Mouse (Mus musculus) embryonic facial prominence, embryonic 14.5 days (tissue): ENCODE results near the gene Gnpat. TPM values are rescaled to one million over a fixed set of nuclear protein-coding genes. Genes with fewer than 3 reads are reported as not detected.

Experiments used
- ATAC-seq: fragments of 200-750 bp; cut with Nextera tagmentation; 2 replicates; pipeline ENCODE4 v1.8.0; 2017; ENCODE audit warnings: low read depth, moderate number of reproducible peaks, moderate TSS enrichment
- DNase-seq: peaks from one replicate; pipeline ENCODE4 v3.0.0-alpha.2; 2015; ENCODE audit warnings: low spot score
- H3K27ac ChIP-seq: fragments of 300-500 bp; sonication (generic); replicated peaks from 2 replicates; pipeline ENCODE4 v1.5.1; 2014; ENCODE audit warnings: low read depth, mild to moderate bottlenecking, low read length, moderate library complexity
- H3K27me3 ChIP-seq: fragments of 300-500 bp; sonication (generic); replicated peaks from 2 replicates; pipeline ENCODE4 v1.6.1; 2014; ENCODE audit warnings: low read length; ENCODE audit not compliant: control insufficient read depth, insufficient read depth
- H3K36me3 ChIP-seq: fragments of 300-500 bp; sonication (generic); 2 replicates; pipeline ENCODE4 v1.6.1; 2014; ENCODE audit warnings: low read length, mixed read lengths; ENCODE audit not compliant: control insufficient read depth, insufficient read depth
- H3K4me1 ChIP-seq: fragments of 300-500 bp; sonication (generic); 2 replicates; pipeline ENCODE4 v1.6.1; 2014; ENCODE audit warnings: antibody characterized with exemption, low read length; ENCODE audit not compliant: control insufficient read depth, insufficient read depth
- H3K4me2 ChIP-seq: fragments of 300-500 bp; sonication (generic); 2 replicates; pipeline ENCODE4 v1.6.1; 2014; ENCODE audit warnings: low read depth, mild to moderate bottlenecking, low read length, moderate library complexity, mixed read lengths
- H3K4me3 ChIP-seq: fragments of 300-500 bp; sonication (generic); 2 replicates; pipeline ENCODE4 v1.5.1; 2014; ENCODE audit warnings: low read depth, mild to moderate bottlenecking, low read length
- H3K9ac ChIP-seq: fragments of 300-500 bp; sonication (generic); 2 replicates; pipeline ENCODE4 v1.6.1; 2014; ENCODE audit warnings: low read depth, mild to moderate bottlenecking, low read length, moderate library complexity, mixed read lengths
- H3K9me3 ChIP-seq: fragments of 300-500 bp; sonication (generic); 2 replicates; pipeline ENCODE4 v1.6.1; 2016; ENCODE audit warnings: low read length; ENCODE audit not compliant: control insufficient read depth
- WGBS: fragments of 180-500 bp; shearing (Covaris S2); extraction: QIAGEN DNeasy Blood & Tissue Kit; methylation state at CpG from one replicate; pipeline ENCODE4 v1.1.7; 2014; 5-methylcytosine and 5-hydroxymethylcytosine counted together
- polyA plus RNA-seq: library from polyadenylated mRNA; unstranded; fragments of >200 nt; fragmentation: Nextera tagmentation; extraction: Ambion mirVana; gene quantifications from 2 replicates; pipeline ENCODE4 v1.2.1, GENCODE M21; 2014

Gnpat gene
- 96.4 and 97.8 TPM in 2 replicates for polyA plus RNA-seq

GRCm38 (mm10) chr8:124862321-124863162 is at the start of gene Gnpat, which contains the start of gene 2810004N23Rik:
TSS of gene Gnpat (plus strand) at chr8:124863033.
TSS of gene 2810004N23Rik (minus strand) at chr8:124863120.
- no peaks in the 10 kb centered on the region for H3K9me3 ChIP-seq
- H3K27ac ChIP-seq: peak within 1 kb of the TSS; percentile 91
- peak; percentile 95 for DNase-seq
- no peaks in the 10 kb centered on the region for H3K27me3 ChIP-seq
- under 1% methylated on average over 33 of the region's 55 CpGs for WGBS
- H3K4me1 ChIP-seq: peaks cover 7% of the 10 kb centered on the region; the same call in 1 of the 2 replicates
- peak within 1 kb of the TSS; percentile 62 for H3K4me2 ChIP-seq
- peak within 1 kb of the TSS; percentile 86 for H3K4me3 ChIP-seq
- H3K9ac ChIP-seq: peak within 1 kb of the TSS; percentile 92
- peak; percentile 99 for ATAC-seq
- peaks cover 29% of the 10 kb centered on the region for H3K36me3 ChIP-seq

GRCm38 (mm10) chr8:124813326-124813725 is 49.5 kb upstream of the Gnpat start:
- no peaks in the 10 kb centered on the region for H3K27me3 ChIP-seq
- H3K4me3 ChIP-seq: no peak overlapping the region
- ATAC-seq (no peak), DNase-seq (no peak)
- 92% methylated on average over 4 of the region's 4 CpGs for WGBS
- H3K4me1 ChIP-seq: no peaks in the 10 kb centered on the region
- H3K9ac ChIP-seq: no peak overlapping the region
- H3K9me3 ChIP-seq: peaks cover 4% of the 10 kb centered on the region; the same call in 1 of the 2 replicates
- H3K4me2 ChIP-seq: no peak overlapping the region
- no peaks in the 10 kb centered on the region for H3K36me3 ChIP-seq
- no peak overlapping the region for H3K27ac ChIP-seq

- DNase-seq (no peak), ATAC-seq (no peak)
- no peak overlapping the region for H3K4me3 ChIP-seq
- no peaks in the 10 kb centered on the region for H3K4me1 ChIP-seq
- H3K27me3 ChIP-seq: no peaks in the 10 kb centered on the region
- H3K9me3 ChIP-seq: peaks cover 4% of the 10 kb centered on the region; the same call in 1 of the 2 replicates
- 79% methylated on average over 12 of the region's 12 CpGs for WGBS
- H3K36me3 ChIP-seq: no peaks in the 10 kb centered on the region
- no peak overlapping the region for H3K4me2 ChIP-seq
- H3K9ac ChIP-seq: no peak overlapping the region
- no peak overlapping the region for H3K27ac ChIP-seq
Observed at GRCm38 (mm10) chr8:124815870-124816269, 47.0 kb upstream of the Gnpat start.

- Histone ChIP-seq H3K4me3 (no peak overlapping the region), H3K9me3 (peaks cover 4% of the 10 kb centered on the region; the same call in 1 of the 2 replicates), H3K4me2 (no peak overlapping the region), H3K4me1 (no peaks in the 10 kb centered on the region), H3K27ac (no peak overlapping the region), H3K27me3 (no peaks in the 10 kb centered on the region), H3K36me3 (no peaks in the 10 kb centered on the region), H3K9ac (no peak overlapping the region)
- ATAC-seq (no peak), DNase-seq (no peak)
- WGBS: 92% methylated on average over 11 of the region's 11 CpGs
Observed at GRCm38 (mm10) chr8:124816866-124817265, 46.0 kb upstream of the Gnpat start.

GRCm38 (mm10) chr8:124817361-124817760 is 45.5 kb upstream of the Gnpat start:
- Histone ChIP-seq H3K4me1 (no peaks in the 10 kb centered on the region), H3K27me3 (no peaks in the 10 kb centered on the region), H3K36me3 (no peaks in the 10 kb centered on the region), H3K9me3 (peaks cover 4% of the 10 kb centered on the region; the same call in 1 of the 2 replicates), H3K4me3 (no peak overlapping the region), H3K27ac (no peak overlapping the region), H3K4me2 (no peak overlapping the region), H3K9ac (no peak overlapping the region)
- DNase-seq: no peak
- no peak for ATAC-seq
- 84% methylated on average over 3 of the region's 3 CpGs for WGBS

GRCm38 (mm10) chr8:124819612-124820115 is 43.2 kb upstream of the Gnpat start:
- no peak overlapping the region for H3K4me2 ChIP-seq
- no peak overlapping the region for H3K9ac ChIP-seq
- H3K4me3 ChIP-seq: no peak overlapping the region
- peaks cover 4% of the 10 kb centered on the region; the same call in 1 of the 2 replicates for H3K9me3 ChIP-seq
- 64% methylated on average over 6 of the region's 6 CpGs for WGBS
- no peaks in the 10 kb centered on the region for H3K36me3 ChIP-seq
- H3K27ac ChIP-seq: no peak overlapping the region
- no peaks in the 10 kb centered on the region for H3K4me1 ChIP-seq
- H3K27me3 ChIP-seq: no peaks in the 10 kb centered on the region
- ATAC-seq (no peak), DNase-seq (no peak)

- no peak for ATAC-seq
Observed at GRCm38 (mm10) chr8:124820125-124820524, 42.7 kb upstream of the Gnpat start.

GRCm38 (mm10) chr8:124823497-124823896 is 39.3 kb upstream of the Gnpat start:
- Histone ChIP-seq H3K4me2 (no peak overlapping the region), H3K4me1 (no peaks in the 10 kb centered on the region), H3K4me3 (no peak overlapping the region), H3K36me3 (no peaks in the 10 kb centered on the region), H3K9ac (no peak overlapping the region), H3K27me3 (no peaks in the 10 kb centered on the region), H3K27ac (no peak overlapping the region), H3K9me3 (no peaks in the 10 kb centered on the region)
- WGBS: 81% methylated on average over 6 of the region's 6 CpGs
- ATAC-seq: no peak
- DNase-seq: no peak

More at GRCm38 (mm10) chr8:124820125-124820524, 42.7 kb upstream of the Gnpat start:
- H3K9ac ChIP-seq: no peak overlapping the region
- H3K27ac ChIP-seq: no peak overlapping the region
- H3K36me3 ChIP-seq: no peaks in the 10 kb centered on the region
- WGBS: 45% methylated on average over 11 of the region's 11 CpGs
- H3K4me1 ChIP-seq: no peaks in the 10 kb centered on the region
- no peaks in the 10 kb centered on the region for H3K27me3 ChIP-seq
- DNase-seq: no peak
- H3K4me3 ChIP-seq: no peak overlapping the region
- peaks cover 4% of the 10 kb centered on the region; the same call in 1 of the 2 replicates for H3K9me3 ChIP-seq
- no peak overlapping the region for H3K4me2 ChIP-seq
